Comparison of ENCODE assay signal across 8 mouse cellular contexts in the genomic region with DNA sequence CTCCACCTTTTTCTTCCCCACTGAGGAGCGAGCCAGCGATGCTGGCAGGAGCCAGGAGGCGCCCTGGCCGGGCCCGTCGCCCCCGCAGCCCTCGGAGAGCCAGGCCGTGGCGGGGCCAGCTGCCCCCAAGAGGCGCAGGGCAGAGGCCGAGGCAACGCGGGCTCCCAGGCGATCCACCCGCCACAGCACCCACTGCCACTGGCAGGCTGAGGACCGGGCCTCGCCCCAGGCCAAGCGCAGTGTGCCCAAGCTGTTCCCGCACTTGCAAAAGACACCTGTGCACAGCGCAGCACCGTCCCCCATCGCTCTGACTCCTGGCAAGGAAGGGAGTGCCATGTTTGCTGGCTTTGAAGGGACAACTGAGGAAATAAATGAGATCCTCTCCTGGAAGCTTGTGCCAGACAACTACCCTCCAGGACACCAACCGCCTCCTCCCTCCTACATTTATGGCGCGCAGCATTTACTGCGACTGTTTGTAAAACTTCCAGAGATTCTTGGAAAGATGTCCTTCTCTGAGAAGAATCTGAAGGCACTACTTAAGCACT. TPM values are rescaled to one million over a fixed set of nuclear protein-coding genes. Genes with fewer than 3 reads are reported as not detected.
DNase-seq lines count a peak whose midpoint lies in the region; ATAC-seq lines count a peak whose summit lies in the region.

No protein-coding gene starts in this region.

- H3K4me2 ChIP-seq in midbrain, embryonic 16.5 days (ENCODE audit: low read length), result peak overlapping the region; percentile 94

- peak overlapping the region; percentile 91 for H3K27ac ChIP-seq in midbrain, embryonic 16.5 days (ENCODE audit: low read length)

- 17% methylated on average over 25 of the region's 27 CpGs for WGBS in midbrain, embryonic 16.5 days

- peak overlapping the region; percentile 86 for H3K9ac ChIP-seq in midbrain, embryonic 16.5 days (ENCODE audit: low read depth, low read length)

- H3K4me3 ChIP-seq in midbrain, embryonic 16.5 days (ENCODE audit: low read depth, low read length), result peak overlapping the region; percentile 70

- intact Hi-C loops in gastrocnemius, postnatal 14 days (cut with DNase I; ENCODE audit: low total_unique reads), result no loop called here
- intact Hi-C loops in left cerebral cortex, postnatal 14 days (cut with DNase I), result loop anchor here (5.0 kb wide), 1 partner anchor 112 kb away; a partner anchor contains a TSS

- H3K4me1 ChIP-seq in midbrain, embryonic 16.5 days (ENCODE audit: control insufficient read depth, insufficient read depth, low read length), result peaks cover 10% of the 10 kb centered on the region

- peak; percentile 82 for ATAC-seq in midbrain, embryonic 16.5 days

- no peaks in the 10 kb centered on the region for H3K27me3 ChIP-seq in midbrain, embryonic 16.5 days (ENCODE audit: control insufficient read depth, insufficient read depth, low read depth, low read length)

- peak; percentile 21 to 26 for DNase-seq in gastrocnemius, postnatal 4 days (ENCODE audit: low spot score in 2 of 2)
- no peak for DNase-seq in gastrocnemius, postnatal 14 days
- peak; percentile 8 for DNase-seq in urinary bladder, postnatal 25 days (ENCODE audit: low spot score)
- no peak for DNase-seq in urinary bladder, postnatal 36 days (ENCODE audit: low spot score in 2 of 2)
- DNase-seq in frontal cortex, postnatal 14 days (ENCODE audit: low spot score in 2 of 2), result peak; percentile 19 to 24
- peak; percentile 27 to 28 for DNase-seq in left cerebral cortex, postnatal 14 days (ENCODE audit: low spot score in 2 of 2)
- DNase-seq in yolk sac, embryonic 10.5 days (ENCODE audit: low spot score), result peak; percentile 40

- H3K9me3 ChIP-seq in midbrain, embryonic 16.5 days (replicated peaks; ENCODE audit: control insufficient read depth, low read length, poor library complexity, severe bottlenecking), result no peaks in the 10 kb centered on the region

- no peaks in the 10 kb centered on the region for H3K36me3 ChIP-seq in midbrain, embryonic 16.5 days (ENCODE audit: control insufficient read depth, insufficient read depth, low read length)

RNA-seq across cellular contexts. Expression of a gene that starts 9.0 kb away (rescaled TPM):
- 1 to 10 TPM; 4.9 to 5.1 TPM for total RNA-seq in gastrocnemius, postnatal 4 days (2021)
- 1 to 10 TPM; 1.8 to 2.2 TPM for total RNA-seq in gastrocnemius, postnatal 14 days (2021)
- total RNA-seq in left cerebral cortex, postnatal 14 days (2021), result 10 to 100 TPM; 11.8 to 17.7 TPM
- polyA plus RNA-seq in midbrain, embryonic 16.5 days (2015; fragmentation: Nextera tagmentation; extraction: Ambion mirVana), result 11.4 and 12.8 TPM in 2 replicates

Comparison
In these comparisons a context has a peak if more than half of its experiments do, and no peak if none do; other contexts are left out.
1. DNase-seq: peak in gastrocnemius, postnatal 4 days (2 of 2), urinary bladder, postnatal 25 days (single experiment), frontal cortex, postnatal 14 days (2 of 2), left cerebral cortex, postnatal 14 days (2 of 2) and yolk sac, embryonic 10.5 days (single experiment); none in gastrocnemius, postnatal 14 days (single experiment) and urinary bladder, postnatal 36 days (0 of 2).